Mouse (Mus musculus): Measurements from ENCODE around the gene Tdrd9.

Tdrd9 gene

DNA sequence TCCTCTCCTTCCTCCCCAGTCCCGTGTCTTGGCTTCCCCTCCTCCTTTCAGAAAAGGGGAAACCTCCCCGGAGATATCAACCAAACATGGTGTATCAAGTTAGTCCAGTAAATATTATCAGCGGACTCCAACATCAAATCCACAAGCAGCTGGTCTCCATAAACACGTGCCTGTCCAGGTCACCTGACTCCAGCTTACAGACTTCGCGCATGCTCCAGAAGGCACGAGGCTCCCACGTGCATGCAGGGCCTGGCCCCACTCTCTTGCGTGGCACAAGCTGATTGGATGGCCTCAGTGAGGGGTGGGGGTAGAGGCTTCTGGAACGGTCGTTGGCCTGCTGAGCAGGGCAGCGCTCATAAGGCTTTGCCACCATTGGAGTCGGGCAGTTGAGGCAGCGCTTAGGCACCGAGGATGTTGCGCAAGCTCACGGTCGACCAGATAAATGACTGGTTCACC is at the start of gene Tdrd9:
TSS of gene Tdrd9 (plus strand) at position 329 of the 456 bp plus-strand sequence.
- 86% methylated on average over 18 of the region's 18 CpGs for WGBS

DNA sequence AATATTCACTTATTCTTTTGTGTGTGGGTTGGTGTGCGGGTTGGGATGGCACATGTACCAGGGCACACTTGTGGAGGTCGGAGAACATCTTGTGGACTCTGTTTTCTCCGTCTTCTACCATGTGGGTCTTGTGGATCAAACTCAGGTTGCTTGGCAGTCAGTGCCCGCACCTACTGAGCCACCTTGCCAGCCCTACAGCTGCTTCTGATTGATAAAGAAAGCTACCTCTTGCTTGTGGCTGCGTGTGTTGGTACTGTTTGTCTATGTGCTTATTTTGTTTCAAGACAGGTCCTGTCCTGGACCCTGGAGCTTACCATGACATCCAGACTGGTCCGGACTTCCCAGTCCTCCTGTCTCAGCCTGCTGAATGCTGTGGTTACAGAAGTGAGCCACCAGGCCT is 48.2 kb upstream of the Tdrd9 start:
- 86% methylated on average over 6 of the region's 6 CpGs for WGBS

DNA sequence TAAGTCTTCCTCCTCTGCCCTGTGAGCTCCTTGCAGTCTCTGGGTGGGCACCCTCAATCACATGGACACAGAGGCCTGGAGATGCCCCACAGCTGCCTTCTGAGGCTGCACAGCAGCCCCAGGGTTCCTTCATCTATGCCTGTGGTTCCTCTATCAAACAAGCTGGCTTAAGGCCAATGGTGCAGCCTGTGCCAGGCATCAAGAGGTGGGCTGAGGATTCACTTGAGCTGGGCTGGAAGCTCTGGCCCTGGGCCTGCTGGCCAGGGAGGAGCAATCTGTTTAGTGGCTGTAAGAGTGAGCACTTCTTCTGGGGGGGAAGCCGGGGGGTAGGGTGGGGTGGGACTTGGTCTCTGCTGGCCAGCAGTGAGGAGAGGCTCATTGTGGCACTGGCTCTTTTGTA is 44.0 kb upstream of the Tdrd9 start:
- 43% methylated on average over 1 of the region's 1 CpGs for WGBS

DNA sequence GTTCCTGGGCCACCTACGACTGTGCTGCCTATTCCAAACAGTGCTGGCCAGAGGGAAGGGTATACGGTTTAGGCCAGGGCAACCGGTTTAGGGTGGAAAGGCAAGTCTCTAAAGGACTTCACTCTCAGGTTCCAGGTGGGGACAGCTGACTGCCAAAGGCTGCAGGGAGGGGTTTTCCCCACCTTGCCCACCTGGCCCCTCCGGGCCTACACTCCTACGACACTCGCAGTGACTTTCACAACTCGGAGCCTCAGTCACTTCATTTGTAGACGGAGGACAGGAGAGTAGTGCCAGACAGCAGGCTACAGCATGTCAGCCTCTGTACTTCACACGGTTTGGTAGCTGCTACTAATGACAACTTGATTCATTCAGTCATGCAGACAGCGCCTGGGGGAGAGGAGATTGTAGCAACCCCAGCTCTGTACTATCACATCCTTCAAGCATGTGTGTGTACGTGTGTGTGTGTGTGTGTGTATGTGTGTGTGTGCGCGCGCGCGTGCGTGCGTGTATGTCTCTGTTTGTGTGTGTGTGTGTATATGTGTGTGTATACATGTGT is 42.9 kb upstream of the Tdrd9 start:
- WGBS = 93% methylated on average over 18 of the region's 18 CpGs

DNA sequence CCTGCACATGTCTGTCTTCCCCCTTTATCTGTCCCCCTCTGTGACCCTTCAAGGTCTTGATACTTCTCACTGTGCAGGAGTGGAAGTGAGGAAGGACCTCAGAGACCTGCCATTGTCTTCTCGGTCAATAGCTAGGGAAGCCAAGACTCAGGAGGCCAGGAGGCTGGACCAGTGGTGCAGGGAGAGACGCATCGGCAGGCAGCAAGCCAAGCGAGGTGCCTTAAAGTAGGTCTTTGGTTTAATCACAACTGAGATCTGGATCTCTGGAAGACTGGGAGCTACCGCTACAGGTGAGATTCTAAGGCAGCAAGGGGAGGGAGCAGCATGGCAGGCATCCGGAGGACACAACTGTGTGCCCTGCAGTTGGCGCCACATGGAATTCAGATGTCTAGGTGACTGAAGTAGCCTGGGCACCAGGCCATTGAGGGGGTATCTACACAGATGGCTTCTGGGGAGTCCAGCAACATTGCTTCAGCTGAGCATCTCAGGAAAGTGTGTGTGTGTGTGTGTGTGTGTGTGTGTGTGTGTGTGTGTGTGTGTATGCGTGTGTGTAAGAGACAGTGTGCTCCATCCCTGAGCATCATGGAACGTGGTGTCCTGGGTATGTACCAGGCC is 39.8 kb upstream of the Tdrd9 start:
- 84% methylated on average over 9 of the region's 9 CpGs for WGBS

DNA sequence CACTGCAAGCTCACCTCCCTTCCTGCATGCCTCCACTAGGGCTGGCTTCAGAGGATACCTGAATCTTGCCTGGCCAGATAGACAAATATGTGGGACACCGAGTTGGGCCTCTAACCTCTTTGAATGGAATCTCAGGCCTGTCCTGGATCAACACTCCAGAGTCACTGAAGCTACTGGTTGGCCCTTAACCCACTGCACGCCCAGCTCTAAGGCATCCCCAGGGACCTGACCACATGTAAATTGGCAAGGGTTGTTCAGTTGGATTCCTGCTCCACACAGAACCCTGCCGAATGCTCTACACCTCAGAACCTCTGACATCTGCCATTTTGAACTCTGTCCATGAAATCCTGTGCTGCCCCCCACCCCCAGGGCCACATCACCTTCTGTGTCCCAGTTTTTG is 38.8 kb upstream of the Tdrd9 start:
- 82% methylated on average over 3 of the region's 3 CpGs for WGBS

DNA sequence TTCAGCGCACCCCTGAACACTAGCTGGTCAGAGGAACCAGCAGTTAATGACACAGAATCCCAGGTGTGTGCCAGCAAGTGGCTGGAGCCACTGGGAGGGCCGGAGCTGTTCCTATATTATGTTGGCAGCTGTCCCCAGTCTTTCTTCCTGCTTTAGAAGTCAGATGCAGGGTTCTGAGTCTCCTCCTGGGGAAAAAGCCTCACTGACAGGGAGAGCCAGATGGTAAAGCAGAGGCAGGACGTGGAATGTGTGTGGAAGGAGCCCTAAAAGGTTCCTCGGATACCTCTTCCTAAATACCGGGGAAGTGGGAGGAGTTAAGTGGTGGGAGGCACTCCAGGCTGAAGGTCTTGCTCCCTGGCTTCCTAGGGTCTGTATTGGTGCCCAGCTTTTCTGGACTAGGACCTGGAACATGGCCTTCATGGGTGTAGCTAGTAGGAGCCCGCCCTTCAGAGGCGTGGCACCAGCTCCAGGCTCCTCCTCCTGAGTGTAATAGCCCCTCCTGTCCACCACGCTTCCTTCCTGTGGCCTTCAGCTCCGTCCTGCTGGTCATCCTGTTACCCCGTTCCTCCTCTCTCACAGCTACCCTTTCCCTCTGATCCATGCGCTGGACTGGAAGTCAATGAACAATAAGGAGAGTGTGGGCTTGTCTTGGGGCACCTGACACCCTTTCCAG is 38.2 kb upstream of the Tdrd9 start:
- WGBS = 53% methylated on average over 11 of the region's 11 CpGs

DNA sequence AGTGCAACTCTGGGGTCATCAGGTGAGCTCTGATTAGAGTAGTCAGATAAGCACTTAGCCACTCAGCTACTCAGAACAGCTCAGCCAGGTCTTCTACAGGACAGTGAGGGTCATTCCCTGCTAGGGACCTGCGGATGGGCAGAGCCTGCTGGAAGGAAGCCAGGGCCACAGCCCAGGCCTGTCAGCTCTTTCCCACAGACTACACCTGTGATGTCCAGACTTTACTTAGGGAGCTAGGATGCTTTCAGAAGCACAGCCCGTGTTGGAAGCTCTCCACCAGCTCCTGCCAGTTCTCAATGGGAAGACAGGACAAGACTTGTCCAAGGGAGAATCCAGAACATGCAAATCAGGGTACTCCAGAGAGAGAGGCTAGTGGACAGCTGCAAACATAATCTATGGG is 37.4 kb upstream of the Tdrd9 start:
- WGBS = 83% methylated on average over 2 of the region's 2 CpGs

DNA sequence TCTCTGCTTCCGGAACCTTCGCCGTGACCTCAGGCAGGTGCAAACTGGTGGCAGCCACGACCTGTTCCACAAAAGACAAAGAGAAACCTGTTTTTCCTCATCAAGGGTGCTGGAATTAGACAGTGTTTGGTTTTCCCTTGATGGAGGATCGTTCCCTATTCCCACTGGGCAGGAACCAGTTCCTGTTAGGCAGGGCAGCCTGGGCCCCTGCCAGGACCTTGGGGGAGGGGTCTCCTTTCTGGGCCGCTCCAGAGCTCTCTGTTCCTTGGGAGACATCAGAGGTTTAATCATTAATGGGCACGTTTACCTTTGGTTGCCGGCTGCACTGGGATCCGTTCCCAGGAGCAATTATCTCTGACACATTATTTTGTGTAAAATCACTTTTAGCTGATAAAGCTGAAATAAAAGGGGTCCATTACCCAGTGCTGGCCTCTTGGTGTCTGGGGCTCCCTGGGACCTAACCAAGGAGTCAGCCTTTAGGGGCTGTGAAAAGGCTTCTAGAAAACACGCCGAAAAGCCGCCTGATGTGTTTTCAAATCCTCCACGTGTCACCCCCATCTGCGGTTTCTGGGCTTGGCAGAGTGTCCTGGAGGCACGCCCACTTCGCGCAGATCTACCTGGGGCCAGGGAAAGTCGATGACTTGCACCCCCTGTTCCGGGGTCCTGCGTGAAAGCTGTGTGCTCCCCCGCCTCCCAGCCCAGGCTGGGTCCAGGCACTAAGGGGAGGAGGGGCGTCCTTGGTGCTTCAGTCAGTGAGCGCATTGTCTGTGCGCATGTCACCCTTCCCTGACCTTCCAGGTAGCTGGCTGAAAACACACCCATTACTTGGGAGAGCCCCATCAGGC is 34.4 kb upstream of the Tdrd9 start:
- WGBS = 37% methylated on average over 24 of the region's 24 CpGs

DNA sequence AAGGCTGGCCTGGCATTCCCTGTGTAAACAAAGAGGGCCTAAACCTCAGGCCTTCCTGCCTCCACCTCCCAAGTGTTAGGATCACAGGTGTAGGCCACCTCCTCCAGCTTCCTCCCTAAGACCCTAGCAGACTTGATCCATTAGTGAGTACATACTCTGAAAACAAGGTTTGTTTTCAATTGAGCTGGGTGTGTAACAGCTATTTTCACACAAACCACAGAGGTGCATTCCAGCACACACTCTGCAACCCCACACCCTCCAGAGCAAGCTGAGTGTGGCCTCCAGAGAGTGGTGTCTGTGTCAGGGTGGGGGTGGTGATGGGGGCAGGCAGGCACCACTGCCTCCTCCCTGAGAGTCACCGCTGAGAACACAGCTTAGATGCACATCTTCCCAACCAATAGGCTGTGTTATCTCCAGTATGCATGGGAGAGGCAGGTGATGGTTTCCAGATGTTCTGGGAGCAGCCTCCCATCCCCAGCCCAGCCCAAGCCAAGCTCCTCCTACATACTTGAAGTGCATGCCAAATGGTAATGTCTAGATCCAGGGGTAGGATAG is 32.7 kb upstream of the Tdrd9 start:
- WGBS = 93% methylated on average over 1 of the region's 1 CpGs

DNA sequence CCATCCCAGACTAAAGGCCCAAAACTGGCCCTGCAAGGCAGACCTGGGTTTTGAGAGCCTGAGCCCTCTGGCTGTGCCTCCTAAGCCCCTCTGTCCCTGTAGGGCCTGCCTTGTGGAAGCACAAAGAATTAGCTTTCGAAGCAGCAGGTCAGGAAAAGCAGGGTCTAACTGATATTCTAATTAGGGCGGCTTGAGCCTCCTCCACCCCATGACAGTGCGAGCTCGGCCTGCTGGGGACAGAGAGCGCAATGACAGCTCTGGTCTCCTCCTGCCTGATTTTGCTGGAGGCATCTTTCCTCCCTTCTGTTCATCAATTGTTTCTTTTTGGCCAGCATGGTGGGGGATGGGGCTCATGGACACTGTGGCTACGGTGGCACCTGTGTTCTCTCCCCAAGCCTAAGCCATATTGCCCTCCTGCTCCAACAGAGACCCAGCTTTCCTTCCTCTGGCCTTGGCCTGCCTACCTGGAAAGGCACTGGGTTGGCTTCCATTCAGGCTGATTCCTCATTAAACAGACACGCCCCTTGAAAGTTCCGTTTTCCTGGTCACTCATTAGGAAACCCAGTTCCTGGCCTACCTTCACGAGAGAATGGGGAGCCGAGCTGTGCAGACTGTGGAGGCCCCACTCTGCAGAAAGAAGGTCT is 27.8 kb upstream of the Tdrd9 start:
- 78% methylated on average over 10 of the region's 10 CpGs for WGBS

DNA sequence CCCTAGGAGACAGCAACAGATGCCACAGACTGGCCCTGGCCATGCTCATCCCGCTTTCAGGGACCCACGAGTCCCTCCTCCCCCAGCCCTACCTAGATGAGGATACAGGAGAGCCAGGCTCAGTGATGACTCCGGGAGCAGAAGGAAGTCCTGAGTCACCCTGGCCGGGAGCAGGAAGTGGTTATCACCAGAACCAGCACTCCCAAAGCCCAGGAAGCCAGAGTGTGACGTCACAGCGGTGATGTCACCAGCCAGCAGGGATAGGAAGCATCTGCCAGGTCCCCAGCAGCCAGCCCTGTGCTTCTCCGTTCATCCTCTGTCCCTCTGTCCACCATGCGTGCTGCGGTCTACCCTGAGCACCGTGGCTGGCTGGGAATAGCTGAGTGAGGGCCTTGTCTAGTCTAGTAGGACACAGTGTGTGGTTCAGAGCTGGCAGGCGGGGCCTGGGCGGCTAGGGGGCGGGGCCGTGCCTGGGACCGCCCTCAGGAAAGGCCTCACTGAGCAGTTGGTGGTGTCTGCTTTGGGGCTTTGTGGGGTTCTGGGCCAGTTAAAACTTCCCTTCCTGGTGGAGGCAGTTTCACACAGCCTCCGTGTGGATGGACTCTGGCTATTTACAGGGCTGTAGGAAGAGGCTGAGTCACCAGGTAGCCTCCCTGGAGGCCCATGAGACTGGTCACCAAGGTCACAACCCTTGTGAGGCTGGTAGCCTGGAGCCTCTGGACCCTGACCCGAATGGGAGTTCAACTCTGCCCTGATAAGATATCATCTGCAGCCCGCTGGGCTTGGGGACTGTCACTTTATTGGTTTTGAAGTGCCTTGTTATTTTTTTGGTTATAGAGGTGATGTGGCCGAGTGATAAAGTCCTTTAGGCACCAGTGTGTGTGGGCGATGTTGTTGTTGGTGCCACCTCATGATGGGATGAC is 27.0 kb upstream of the Tdrd9 start:
- WGBS = 71% methylated on average over 17 of the region's 20 CpGs

DNA sequence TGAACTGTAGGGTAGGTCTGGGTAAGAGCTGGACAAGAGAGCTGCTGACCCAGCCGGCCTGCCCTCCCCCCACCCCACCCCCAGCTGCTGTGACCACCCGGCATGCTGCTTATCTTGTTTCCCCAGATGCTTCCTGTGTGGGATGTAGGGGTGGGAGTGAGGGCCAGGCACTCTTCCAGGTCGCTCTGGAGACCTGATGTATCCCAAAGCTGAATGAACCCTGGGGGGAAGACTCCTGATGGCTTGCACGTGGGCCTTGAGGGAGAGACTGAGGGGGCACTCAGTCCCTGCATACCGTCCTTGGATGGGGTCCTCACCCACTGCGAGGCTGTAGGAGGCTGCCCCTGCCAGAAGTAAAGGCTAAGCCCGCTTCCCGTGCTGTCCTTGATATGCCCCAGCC is 26.2 kb upstream of the Tdrd9 start:
- WGBS = 63% methylated on average over 8 of the region's 8 CpGs

DNA sequence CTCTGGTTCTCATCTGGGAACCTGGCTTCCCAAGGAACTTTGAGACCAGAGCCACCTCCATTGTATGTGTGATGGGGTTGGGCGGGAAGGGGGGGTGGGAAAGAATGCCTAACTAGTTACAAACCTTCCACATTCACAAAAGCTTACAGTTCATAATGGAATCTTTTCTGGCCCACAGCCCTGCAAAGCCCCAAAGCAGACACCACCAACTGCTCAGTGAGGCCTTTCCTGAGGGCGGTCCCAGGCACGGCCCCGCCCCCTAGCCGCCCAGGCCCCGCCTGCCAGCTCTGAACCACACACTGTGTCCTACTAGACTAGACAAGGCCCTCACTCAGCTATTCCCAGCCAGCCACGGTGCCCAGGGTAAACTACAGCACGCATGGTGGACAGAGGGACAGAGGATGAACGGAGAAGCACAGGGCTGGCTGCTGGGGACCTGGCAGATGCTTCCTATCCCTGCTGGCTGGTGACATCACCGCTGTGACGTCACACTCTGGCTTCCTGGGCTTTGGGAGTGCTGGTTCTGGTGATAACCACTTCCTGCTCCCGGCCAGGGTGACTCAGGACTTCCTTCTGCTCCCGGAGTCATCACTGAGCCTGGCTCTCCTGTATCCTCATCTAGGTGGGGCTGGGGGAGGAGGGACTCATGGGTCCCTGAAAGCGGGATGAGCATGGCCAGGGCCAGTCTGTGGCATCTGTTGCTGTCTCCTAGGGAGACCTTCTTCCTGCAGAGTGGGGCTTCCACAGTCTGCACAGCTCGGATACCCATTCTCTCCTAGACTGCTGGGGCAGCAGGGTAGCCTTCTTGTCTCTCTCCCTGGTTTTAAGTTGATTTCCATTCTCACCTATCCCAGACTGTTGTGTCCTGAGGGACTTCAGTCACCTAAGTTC is 25.3 kb upstream of the Tdrd9 start:
- WGBS = 67% methylated on average over 11 of the region's 15 CpGs

DNA sequence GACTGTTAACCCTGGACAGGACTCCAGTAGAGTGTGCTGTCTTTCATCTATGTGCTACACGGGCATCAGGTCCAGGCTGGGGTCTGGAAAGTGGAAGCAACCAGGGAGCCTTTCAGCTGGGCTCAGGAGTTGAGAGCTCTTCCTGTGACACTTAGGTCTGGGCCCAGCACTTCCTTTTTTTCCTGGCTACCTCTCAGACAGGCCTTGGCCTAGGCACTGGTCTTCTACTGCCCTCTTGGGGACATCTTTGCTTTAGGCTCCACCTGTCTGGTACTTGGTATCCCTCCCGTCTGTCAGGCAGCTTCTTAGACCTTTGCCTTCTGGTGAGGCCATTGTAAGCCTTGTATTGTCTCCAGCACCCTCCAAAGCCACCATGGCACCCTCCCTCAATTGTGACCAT is 24.6 kb upstream of the Tdrd9 start:
- WGBS = 57% methylated on average over 2 of the region's 2 CpGs

DNA sequence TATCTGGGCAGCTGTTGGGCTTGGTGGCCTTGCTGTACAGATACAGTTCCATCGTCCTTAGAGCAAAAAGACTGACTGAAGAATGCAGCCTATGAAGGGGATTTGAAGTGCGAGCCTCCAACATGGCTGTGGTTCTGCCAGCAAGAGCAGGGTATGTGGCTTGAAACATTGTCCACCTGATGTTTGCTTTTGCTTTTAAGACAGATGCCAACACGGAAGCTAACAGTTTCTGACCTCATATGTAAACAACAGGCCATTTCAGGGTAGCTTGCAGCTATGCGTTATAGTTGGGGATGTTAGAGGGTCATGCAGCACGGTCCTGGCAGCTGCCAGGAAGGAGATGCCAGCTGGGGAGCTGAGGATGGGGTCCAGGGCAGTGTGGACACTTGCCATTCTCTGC is 20.9 kb upstream of the Tdrd9 start:
- WGBS = 68% methylated on average over 5 of the region's 5 CpGs

DNA sequence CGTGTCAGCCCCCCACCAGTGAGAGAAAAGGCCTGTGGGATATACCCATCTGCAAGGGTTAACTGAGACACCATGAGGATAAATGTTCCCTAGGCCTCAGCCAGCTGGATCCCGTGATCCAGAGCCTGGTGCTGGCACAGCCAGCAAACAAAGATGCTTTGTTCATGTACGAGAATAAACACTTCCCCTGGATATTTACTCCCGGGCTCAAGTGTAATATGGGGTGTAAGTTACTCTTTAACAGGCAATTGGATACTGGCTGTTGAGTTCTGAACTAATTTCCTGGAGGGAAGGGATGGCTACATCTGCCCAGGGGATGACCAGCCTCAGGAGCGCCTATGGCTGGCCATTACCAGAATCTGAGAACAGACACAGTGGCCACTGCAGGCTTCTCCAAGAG is 19.7 kb upstream of the Tdrd9 start:
- WGBS = 59% methylated on average over 5 of the region's 5 CpGs

DNA sequence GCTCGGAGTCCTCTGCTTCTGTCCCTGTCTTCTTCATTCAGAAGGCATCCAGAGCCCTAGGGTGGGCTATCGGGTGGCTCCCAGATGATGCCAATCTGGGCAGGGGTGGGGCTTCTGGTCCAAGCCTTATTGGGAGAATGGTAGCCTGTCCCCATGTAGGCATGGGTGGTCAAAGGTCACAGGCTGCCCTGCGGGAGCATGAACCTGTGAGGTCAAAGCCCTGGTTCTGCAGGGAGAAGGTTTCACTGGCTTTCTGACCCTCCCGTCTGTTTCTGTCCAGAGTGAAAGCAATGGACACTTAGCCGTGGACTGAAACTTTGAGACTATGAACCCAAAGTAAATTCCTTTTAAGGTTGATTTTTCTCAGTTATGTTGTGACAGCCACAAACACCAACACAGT is 15.2 kb upstream of the Tdrd9 start:
- 93% methylated on average over 5 of the region's 5 CpGs for WGBS

DNA sequence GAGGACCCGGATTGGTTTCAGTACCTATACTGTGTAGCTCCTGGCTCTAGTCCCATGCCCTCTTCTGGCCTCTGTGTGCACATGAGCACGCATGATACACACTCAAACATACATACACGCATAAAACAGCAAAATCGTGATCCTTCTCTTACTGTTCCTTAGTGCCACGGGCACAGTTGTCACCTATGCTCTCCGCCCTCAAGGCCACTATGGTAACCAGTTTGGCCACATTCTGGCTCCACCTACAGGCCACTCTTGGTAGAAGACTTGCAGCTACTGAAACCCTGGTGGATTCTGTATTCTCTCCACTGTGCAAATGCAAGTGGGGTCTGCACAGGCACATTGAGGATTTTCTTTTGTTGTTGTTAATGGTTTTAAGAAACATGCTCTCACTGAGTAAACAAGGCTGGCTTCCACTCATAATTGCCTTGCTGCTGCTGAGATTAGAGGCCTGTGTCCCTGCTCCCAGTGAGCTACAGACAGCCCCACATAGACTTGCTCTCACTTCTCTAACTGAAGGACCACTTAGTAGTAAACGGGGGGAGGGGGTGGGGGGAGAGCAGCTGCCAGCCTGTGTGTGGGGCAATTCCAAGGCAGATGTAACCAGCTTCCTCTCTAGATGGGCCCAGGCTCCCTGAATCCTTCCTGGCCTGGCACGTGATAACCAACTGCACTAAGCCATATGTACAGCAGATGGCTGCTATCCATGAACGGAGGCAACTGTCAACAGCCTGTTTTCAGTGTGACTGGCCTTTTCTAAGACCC is 13.1 kb upstream of the Tdrd9 start:
- 39% methylated on average over 9 of the region's 9 CpGs for WGBS

All from cerebral cortex, adult 2 months (tissue).